Mouse (Mus musculus) olfactory bulb, adult 2 months (tissue): ENCODE data around the gene Lasp1.

Experiments used
- CTCF ChIP-seq: fragments of 200-500 bp; IDR thresholded peaks from 2 replicates; pipeline ENCODE4 v1.5.1; 2012; ENCODE audit warnings: low read depth, mild to moderate bottlenecking, low read length, moderate library complexity; ENCODE audit not compliant: insufficient read depth
- POLR2A ChIP-seq: fragments of 200-500 bp; IDR thresholded peaks from 2 replicates; pipeline ENCODE4 v1.6.1; 2012; ENCODE audit warnings: mild to moderate bottlenecking, low read depth, low read length, moderate library complexity; ENCODE audit not compliant: insufficient read depth

DNA sequence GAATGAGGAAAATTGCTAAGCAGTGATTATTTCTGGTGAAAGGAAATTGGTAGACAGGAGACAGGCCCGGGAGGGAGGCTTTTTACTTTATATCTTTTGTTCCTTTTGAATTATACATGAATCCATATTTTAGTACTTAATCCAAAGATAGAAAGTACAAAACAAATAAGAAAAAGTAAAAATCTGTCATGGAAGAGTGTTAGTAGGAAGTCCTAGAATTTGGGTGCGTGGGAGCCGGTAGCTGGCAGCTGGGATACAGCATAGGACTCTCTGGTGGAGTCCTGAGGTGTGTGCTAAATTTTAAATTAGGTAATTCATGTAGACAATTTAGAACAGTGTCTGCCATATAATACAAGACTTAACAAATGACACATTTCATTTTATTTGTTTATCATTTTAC is 68.8 kb downstream of the Lasp1 start:
- TF ChIP-seq POLR2A (no peak), CTCF (no peak)
